Mouse (Mus musculus): ENCODE data around the gene Itgb2.

GRCm38 (mm10) chr10:77522746-77523145 lies 7.3 kb upstream of the Itgb2 start:
- TF ChIP-seq CTCF (IDR thresholded peaks at IDR 0.05; ENCODE audit: low read depth) (no peak), EP300 (IDR thresholded peaks at IDR 0.05; ENCODE audit: low read depth) (no peak)
